Mouse (Mus musculus): ENCODE data around the gene Matk.

DNA sequence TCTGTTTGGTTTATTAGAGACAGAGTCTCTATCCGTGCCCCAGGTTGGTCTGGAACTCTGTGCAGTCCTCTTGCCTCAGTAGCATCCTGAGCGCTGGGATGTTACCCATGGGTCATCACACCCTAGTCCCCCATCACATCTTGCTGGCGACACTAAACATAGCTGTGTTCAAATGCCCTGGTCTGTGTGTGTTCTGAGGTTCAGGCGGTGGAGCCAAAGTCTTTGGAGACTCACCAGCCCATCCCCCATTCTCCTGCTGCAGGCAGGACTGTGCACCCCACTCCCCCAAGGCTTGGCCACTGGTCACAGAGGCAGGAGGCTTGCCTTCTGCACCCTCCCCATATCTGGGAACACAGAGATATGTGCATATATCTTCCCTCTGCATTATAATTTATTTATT is 48.6 kb upstream of the Matk start:
- TF ChIP-seq POLR2A (IDR thresholded peaks at IDR 0.05; ENCODE audit: borderline replicate concordance, insufficient read depth, low read length): no peak
- TF ChIP-seq CTCF (IDR thresholded peaks at IDR 0.05; ENCODE audit: borderline replicate concordance, insufficient read depth, low read depth, low read length): no peak

Data from cerebellum, adult 2 months (tissue).